Mouse (Mus musculus) Muller cell, postnatal 12 days (primary cell): Measurements from ENCODE around the gene Naa60.

ENCODE experiments used
- DNase-seq: peaks from one replicate; pipeline ENCODE4 v3.0.0-alpha.2; 2015; ENCODE audit errors: inconsistent ontology term

Gene Naa60

GRCm38 (mm10) chr16:3885065-3885670 is 13.0 kb downstream of the Naa60 start:
- DNase-seq: peak; percentile 22

GRCm38 (mm10) chr16:3891621-3892295 is 19.6 kb downstream of the Naa60 start:
- DNase-seq: no peak

GRCm38 (mm10) chr16:3893739-3894138 is 21.6 kb downstream of the Naa60 start:
- no peak for DNase-seq

GRCm38 (mm10) chr16:3895173-3895792 is 23.1 kb downstream of the Naa60 start:
- DNase-seq: no peak

GRCm38 (mm10) chr16:3896046-3896445 is 23.9 kb downstream of the Naa60 start:
- DNase-seq: no peak

- no peak for DNase-seq
These were observed 24.4 kb downstream of the Naa60 start for GRCm38 (mm10) chr16:3896553-3896952.

- no peak for DNase-seq
These were observed 35.3 kb downstream of the Naa60 start for GRCm38 (mm10) chr16:3907471-3907870.

GRCm38 (mm10) chr16:3908537-3909111 is 36.4 kb downstream of the Naa60 start, which contains the start of the genes 1700037C18Rik and Cluap1:
Gene 1700037C18Rik, minus strand, starts transcription at chr16:3908689.
Gene Cluap1, plus strand, starts transcription at chr16:3908801.
- DNase-seq: peak; percentile 92

- no peak for DNase-seq
These were observed 36.9 kb downstream of the Naa60 start for GRCm38 (mm10) chr16:3909118-3909517.

- no peak for DNase-seq
These were observed 48.6 kb downstream of the Naa60 start for GRCm38 (mm10) chr16:3920756-3921155.

- DNase-seq: no peak
These were observed 51.3 kb downstream of the Naa60 start for GRCm38 (mm10) chr16:3923515-3923914.

- DNase-seq: no peak
These were observed 51.8 kb downstream of the Naa60 start for GRCm38 (mm10) chr16:3923966-3924365.

GRCm38 (mm10) chr16:3928582-3928981 is 56.4 kb downstream of the Naa60 start:
- DNase-seq: no peak

- no peak for DNase-seq
These were observed 57.0 kb downstream of the Naa60 start for GRCm38 (mm10) chr16:3929151-3929550.

- DNase-seq: no peak
These were observed 61.4 kb downstream of the Naa60 start for GRCm38 (mm10) chr16:3933536-3933935.

- no peak for DNase-seq
These were observed 61.9 kb downstream of the Naa60 start for GRCm38 (mm10) chr16:3934091-3934490.

GRCm38 (mm10) chr16:3934701-3935100 is 62.5 kb downstream of the Naa60 start:
- no peak for DNase-seq

- no peak for DNase-seq
These were observed 79.0 kb downstream of the Naa60 start for GRCm38 (mm10) chr16:3951141-3951540.
